25 mouse cellular contexts compared by ENCODE assay signal in the genomic region with DNA sequence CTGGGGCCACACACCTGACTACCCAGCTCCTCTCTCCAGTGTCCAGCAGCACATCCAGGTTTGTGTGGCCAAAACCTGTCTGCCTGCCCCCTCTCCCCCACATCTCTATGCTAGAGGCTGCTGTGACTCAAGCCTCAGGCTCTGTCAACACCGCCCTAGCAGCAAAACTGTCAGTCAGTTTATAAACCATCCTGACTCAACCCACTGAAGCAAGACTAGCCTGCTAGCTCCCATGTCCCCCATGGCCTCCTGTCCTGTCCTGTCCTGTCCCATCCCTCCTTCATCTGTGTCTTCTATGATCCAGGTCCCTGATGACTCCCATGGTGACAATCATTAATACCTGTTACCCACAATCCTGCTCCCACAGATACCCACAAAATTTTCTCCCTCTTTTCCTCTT. TPM values are rescaled to one million over a fixed set of nuclear protein-coding genes. Genes with fewer than 3 reads are reported as not detected.
DNase-seq lines count a peak whose midpoint lies in the region; ATAC-seq and TF ChIP-seq lines count a peak whose summit lies in the region.
"Had no signal": no experiment of that assay in that cellular context is flagged by ENCODE, and none has a peak within 500 bp of the region (broad histone marks: within the 10 kb centered on the region; RNA-seq: fewer than 3 reads in every experiment).

No protein-coding gene starts in this region.

- TF ChIP-seq CTCF in kidney, postnatal 0 days (IDR thresholded peaks at IDR 0.05; ENCODE audit: low read depth) = no peak

- no peak overlapping the region for H3K9ac ChIP-seq in kidney, embryonic 14.5 days (ENCODE audit: low read depth, low read length)
- no peak overlapping the region for H3K9ac ChIP-seq in kidney, embryonic 16.5 days (replicated peaks; ENCODE audit: low read length)
- no peak overlapping the region for H3K9ac ChIP-seq in kidney, postnatal 0 days (ENCODE audit: low read depth, low read length)
- no peak overlapping the region for H3K9ac ChIP-seq in neural tube, embryonic 11.5 days (ENCODE audit: low read length)
- H3K9ac ChIP-seq: embryonic facial prominence, embryonic 12.5 days; embryonic facial prominence, embryonic 15.5 days; forebrain, embryonic 12.5 days had no signal

- peak; percentile 29 for DNase-seq in adrenal gland, postnatal 14 days
- no peak for DNase-seq in adrenal gland, postnatal 25 days
- peak; percentile 33 for DNase-seq in kidney, postnatal 0 days (ENCODE audit: low spot score)
- no peak for DNase-seq in kidney, adult 18-20 months
- DNase-seq in neural tube, embryonic 11.5 days (ENCODE audit: low spot score) = peak; percentile 7
- no peak for DNase-seq in neural tube, embryonic 10.5 days (ENCODE audit: extremely low spot score, low spot score)
- DNase-seq: adrenal gland, postnatal 10 days; cerebellum, adult 11 months; cerebellum, adult 18-20 months; cerebellum, adult 8-10 months; cerebellum, adult 9-11 months; cerebellum, postnatal 14 days; cerebellum, postnatal 36 days; embryo, embryonic 11 days had no signal

- 24% methylated on average over 1 of the region's 1 CpGs for WGBS in kidney, embryonic 14.5 days
- 42% methylated on average over 1 of the region's 1 CpGs for WGBS in kidney, embryonic 16.5 days
- 63% methylated on average over 1 of the region's 1 CpGs for WGBS in kidney, postnatal 0 days
- 92% methylated on average over 1 of the region's 1 CpGs for WGBS in neural tube, embryonic 11.5 days

- no peaks in the 10 kb centered on the region for H3K27me3 ChIP-seq in kidney, embryonic 14.5 days (ENCODE audit: control insufficient read depth, insufficient read depth, low read length)
- no peaks in the 10 kb centered on the region for H3K27me3 ChIP-seq in kidney, embryonic 16.5 days (ENCODE audit: insufficient read depth, low read length)
- no peaks in the 10 kb centered on the region for H3K27me3 ChIP-seq in kidney, postnatal 0 days (ENCODE audit: insufficient read depth, low read length)
- no peaks in the 10 kb centered on the region for H3K27me3 ChIP-seq in neural tube, embryonic 11.5 days (ENCODE audit: control insufficient read depth, insufficient read depth, low read length)
- H3K27me3 ChIP-seq: embryonic facial prominence, embryonic 12.5 days; embryonic facial prominence, embryonic 15.5 days; forebrain, embryonic 12.5 days had no signal

- peaks cover 4% of the 10 kb centered on the region; the same call in 1 of the 2 replicates for H3K4me1 ChIP-seq in kidney, embryonic 14.5 days (ENCODE audit: control insufficient read depth, insufficient read depth, low read length)
- peaks cover 9% of the 10 kb centered on the region; the same call in 1 of the 2 replicates for H3K4me1 ChIP-seq in kidney, embryonic 16.5 days (ENCODE audit: insufficient read depth, low read length)
- H3K4me1 ChIP-seq in kidney, postnatal 0 days (replicated peaks; ENCODE audit: insufficient read depth, low read length) = no peaks in the 10 kb centered on the region; the same call in 1 of the 2 replicates
- no peaks in the 10 kb centered on the region for H3K4me1 ChIP-seq in neural tube, embryonic 11.5 days (ENCODE audit: control insufficient read depth, insufficient read depth, low read length)
- H3K4me1 ChIP-seq: embryonic facial prominence, embryonic 15.5 days; forebrain, embryonic 12.5 days had no signal

- no peak overlapping the region for H3K4me2 ChIP-seq in kidney, embryonic 14.5 days (replicated peaks; ENCODE audit: low read depth, low read length)
- no peak overlapping the region for H3K4me2 ChIP-seq in kidney, embryonic 16.5 days (replicated peaks; ENCODE audit: low read depth, low read length)
- H3K4me2 ChIP-seq in kidney, postnatal 0 days (ENCODE audit: low read length) = no peak overlapping the region
- no peak overlapping the region for H3K4me2 ChIP-seq in neural tube, embryonic 11.5 days (ENCODE audit: low read depth)
- H3K4me2 ChIP-seq: embryonic facial prominence, embryonic 12.5 days; embryonic facial prominence, embryonic 15.5 days; forebrain, embryonic 12.5 days had no signal

- H3K9me3 ChIP-seq in kidney, embryonic 14.5 days (ENCODE audit: control insufficient read depth, low read length) = 0 out of 2 replicates have a peak, but pooled peaks cover 3% of the 10 kb centered on the region
- H3K9me3 ChIP-seq in kidney, embryonic 16.5 days (ENCODE audit: low read length) = no peaks in the 10 kb centered on the region
- no peaks in the 10 kb centered on the region for H3K9me3 ChIP-seq in kidney, postnatal 0 days (replicated peaks; ENCODE audit: low read length)
- no peaks in the 10 kb centered on the region for H3K9me3 ChIP-seq in neural tube, embryonic 11.5 days (ENCODE audit: control insufficient read depth, low read length)
- H3K9me3 ChIP-seq: embryonic facial prominence, embryonic 12.5 days; embryonic facial prominence, embryonic 15.5 days; forebrain, embryonic 10.5 days; forebrain, embryonic 12.5 days had no signal

- peak; percentile 67 for ATAC-seq in kidney, embryonic 14.5 days (ENCODE audit: low FRiP score, low TSS enrichment)
- ATAC-seq in kidney, embryonic 16.5 days (ENCODE audit: low FRiP score, low TSS enrichment) = no peak
- peak; percentile 43 for ATAC-seq in kidney, postnatal 0 days (replicated peaks; ENCODE audit: low FRiP score, low read depth)
- ATAC-seq in neural tube, embryonic 11.5 days (ENCODE audit: insufficient read depth, low FRiP score, low TSS enrichment) = no peak
- ATAC-seq: forebrain, embryonic 14.5 days; forebrain, embryonic 16.5 days had no signal

- no peak overlapping the region for H3K27ac ChIP-seq in kidney, embryonic 14.5 days (ENCODE audit: low read depth, low read length)
- no peak overlapping the region for H3K27ac ChIP-seq in kidney, embryonic 16.5 days (ENCODE audit: low read length)
- H3K27ac ChIP-seq in kidney, postnatal 0 days = no peak overlapping the region
- no peak overlapping the region for H3K27ac ChIP-seq in neural tube, embryonic 11.5 days (ENCODE audit: low read depth, low read length)
- H3K27ac ChIP-seq: embryonic facial prominence, embryonic 12.5 days; embryonic facial prominence, embryonic 15.5 days; forebrain, embryonic 10.5 days; forebrain, embryonic 12.5 days had no signal

- H3K4me3 ChIP-seq in kidney, embryonic 14.5 days (ENCODE audit: low read length) = no peak overlapping the region
- H3K4me3 ChIP-seq in kidney, embryonic 16.5 days (ENCODE audit: low read length) = no peak overlapping the region
- H3K4me3 ChIP-seq in kidney, postnatal 0 days (replicated peaks; ENCODE audit: low read depth, low read length) = no peak overlapping the region
- no peak overlapping the region for H3K4me3 ChIP-seq in neural tube, embryonic 11.5 days (ENCODE audit: low read depth, low read length)
- H3K4me3 ChIP-seq: embryonic facial prominence, embryonic 12.5 days; embryonic facial prominence, embryonic 15.5 days; erythroblast, embryonic 14.5 days; forebrain, embryonic 10.5 days; forebrain, embryonic 12.5 days had no signal

- no peaks in the 10 kb centered on the region for H3K36me3 ChIP-seq in kidney, embryonic 14.5 days (ENCODE audit: control insufficient read depth, insufficient read depth, low read length)
- H3K36me3 ChIP-seq in kidney, embryonic 16.5 days (ENCODE audit: insufficient read depth, low read length) = no peaks in the 10 kb centered on the region
- H3K36me3 ChIP-seq in kidney, postnatal 0 days (ENCODE audit: insufficient read depth, low read length) = no peaks in the 10 kb centered on the region
- no peaks in the 10 kb centered on the region for H3K36me3 ChIP-seq in neural tube, embryonic 11.5 days (ENCODE audit: control insufficient read depth, insufficient read depth, low read length)
- H3K36me3 ChIP-seq: embryonic facial prominence, embryonic 12.5 days; embryonic facial prominence, embryonic 15.5 days; forebrain, embryonic 10.5 days; forebrain, embryonic 12.5 days had no signal

RNA-seq across cellular contexts. Expression of a gene that starts 59.6 kb away (rescaled TPM):
- 16.4 and 20.0 TPM in 2 replicates for total RNA-seq in adrenal gland, postnatal 14 days (2021)
- 20.9 and 28.5 TPM in 2 replicates for total RNA-seq in adrenal gland, postnatal 25 days (2021)
- 10.0 and 15.7 TPM in 2 replicates for polyA plus RNA-seq in kidney, embryonic 14.5 days (2014; fragmentation: Nextera tagmentation; extraction: Ambion mirVana)
- 24.6 and 28.8 TPM in 2 replicates for polyA plus RNA-seq in kidney, embryonic 16.5 days (2015; fragmentation: Nextera tagmentation; extraction: Ambion mirVana)
- polyA plus RNA-seq in kidney, postnatal 0 days (2015; fragmentation: Nextera tagmentation; extraction: Ambion mirVana) = 19.3 and 21.8 TPM in 2 replicates
- 32.4 and 39.4 TPM in 2 replicates for polyA plus RNA-seq in neural tube, embryonic 11.5 days (2014; fragmentation: Nextera tagmentation; extraction: Ambion mirVana)
- total RNA-seq: common myeloid progenitor, adult 5-6 weeks; MEL had no signal

RNA-seq across cellular contexts. Expression of a gene that starts 59.9 kb away (rescaled TPM):
- 18.9 and 20.4 TPM in 2 replicates for total RNA-seq in adrenal gland, postnatal 14 days (2021)
- total RNA-seq in adrenal gland, postnatal 25 days (2021) = 20.7 and 25.3 TPM in 2 replicates
- polyA plus RNA-seq in kidney, embryonic 14.5 days (2014; fragmentation: Nextera tagmentation; extraction: Ambion mirVana) = 9.1 and 11.5 TPM in 2 replicates
- 7.2 and 9.1 TPM in 2 replicates for polyA plus RNA-seq in kidney, embryonic 16.5 days (2015; fragmentation: Nextera tagmentation; extraction: Ambion mirVana)
- 4.7 and 5.3 TPM in 2 replicates for polyA plus RNA-seq in kidney, postnatal 0 days (2015; fragmentation: Nextera tagmentation; extraction: Ambion mirVana)
- polyA plus RNA-seq in neural tube, embryonic 11.5 days (2014; fragmentation: Nextera tagmentation; extraction: Ambion mirVana) = 8.5 and 10.6 TPM in 2 replicates

Comparison
In these comparisons a context has a peak if more than half of its experiments do, and no peak if none do; other contexts are left out.
1. DNase-seq: peak in adrenal gland, postnatal 14 days (single experiment), kidney, postnatal 0 days (single experiment) and neural tube, embryonic 11.5 days (single experiment); none in adrenal gland, postnatal 25 days (single experiment), kidney, adult 18-20 months (single experiment) and neural tube, embryonic 10.5 days (single experiment).
2. ATAC-seq: peak in kidney, embryonic 14.5 days (single experiment) and kidney, postnatal 0 days (single experiment); none in kidney, embryonic 16.5 days (single experiment) and neural tube, embryonic 11.5 days (single experiment).